In genomic region chr4:155463050-155463449, GRCm38 (mm10) we compare ENCODE assay signal across 23 mouse cellular contexts. TPM values are rescaled to one million over a fixed set of nuclear protein-coding genes. Genes with fewer than 3 reads are reported as not detected.
"Had no signal": no experiment of that assay in that cellular context is flagged by ENCODE, and none has a peak within 500 bp of the region (broad histone marks: within the 10 kb centered on the region; RNA-seq: fewer than 3 reads in every experiment).

No protein-coding gene starts in this region.

- H3K4me3 ChIP-seq: heart, adult 2 months; heart, embryonic 13.5 days; heart, embryonic 15.5 days; hindbrain, embryonic 13.5 days; hindbrain, embryonic 15.5 days; intestine, embryonic 15.5 days; layer of hippocampus, adult 2 months; left cerebral cortex, adult 2 months; limb, embryonic 10.5 days; limb, embryonic 12.5 days; liver, embryonic 13.5 days; liver, embryonic 15.5 days had no signal

- H3K4me1 ChIP-seq: heart, embryonic 13.5 days; heart, embryonic 15.5 days; hindbrain, embryonic 13.5 days; hindbrain, embryonic 15.5 days; intestine, embryonic 15.5 days; limb, embryonic 10.5 days; limb, embryonic 12.5 days; liver, embryonic 13.5 days; liver, embryonic 15.5 days had no signal

- H3K9me3 ChIP-seq: heart, embryonic 13.5 days; heart, embryonic 15.5 days; hindbrain, embryonic 13.5 days; hindbrain, embryonic 15.5 days; intestine, embryonic 15.5 days; limb, embryonic 10.5 days; limb, embryonic 12.5 days; liver, embryonic 13.5 days; liver, embryonic 15.5 days had no signal

- H3K9ac ChIP-seq: forebrain, postnatal 0 days; heart, embryonic 13.5 days; heart, embryonic 15.5 days; hindbrain, embryonic 13.5 days; hindbrain, embryonic 15.5 days; intestine, embryonic 15.5 days; limb, embryonic 12.5 days; liver, embryonic 13.5 days; liver, embryonic 15.5 days had no signal

- ATAC-seq: forebrain, postnatal 0 days; inflammation-experienced regulatory T-cells, adult 6 months; intestine, embryonic 15.5 days; intestine, postnatal 0 days had no signal

- H3K27ac ChIP-seq: heart, adult 2 months; heart, embryonic 13.5 days; heart, embryonic 15.5 days; hindbrain, embryonic 13.5 days; hindbrain, embryonic 15.5 days; intestine, embryonic 15.5 days; layer of hippocampus, adult 2 months; left cerebral cortex, adult 2 months; limb, embryonic 10.5 days; limb, embryonic 12.5 days; liver, embryonic 13.5 days; liver, embryonic 15.5 days had no signal

- H3K36me3 ChIP-seq: heart, embryonic 13.5 days; heart, embryonic 15.5 days; hindbrain, embryonic 13.5 days; hindbrain, embryonic 15.5 days; intestine, embryonic 15.5 days; limb, embryonic 10.5 days; limb, embryonic 12.5 days; liver, embryonic 13.5 days; liver, embryonic 15.5 days had no signal

- DNase-seq: forebrain, postnatal 0 days; gastrocnemius, postnatal 14 days; gastrocnemius, postnatal 36 days; heart, postnatal 14 days; heart, postnatal 36 days; kidney, postnatal 10 days; liver; liver, embryonic 13.5 days had no signal

- H3K4me2 ChIP-seq: heart, embryonic 11.5 days; heart, embryonic 13.5 days; heart, embryonic 15.5 days; hindbrain, embryonic 13.5 days; hindbrain, embryonic 15.5 days; intestine, embryonic 15.5 days; limb, embryonic 12.5 days; liver, embryonic 11.5 days; liver, embryonic 13.5 days; liver, embryonic 15.5 days had no signal

- H3K27me3 ChIP-seq: hindbrain, embryonic 13.5 days; hindbrain, embryonic 15.5 days; intestine, embryonic 15.5 days had no signal

RNA-seq across cellular contexts. Expression of gene Tmem52, which starts 5.9 kb away (rescaled TPM):
- polyA plus RNA-seq: heart, embryonic 11.5 days; heart, embryonic 13.5 days; heart, embryonic 15.5 days; hindbrain, embryonic 13.5 days; inflammation-experienced regulatory T-cells, adult 6 months; limb, embryonic 10.5 days; limb, embryonic 12.5 days; liver, embryonic 11.5 days; liver, embryonic 13.5 days had no signal
